Mouse (Mus musculus): ENCODE results near the gene Cd300a. TPM values are rescaled to one million over a fixed set of nuclear protein-coding genes. Genes with fewer than 3 reads are reported as not detected.

Cd300a gene
- polyA plus RNA-seq, 1 experiment: 4.2 TPM

- Histone ChIP-seq H3K4me1 (replicated peaks; ENCODE audit: control insufficient read depth, insufficient read depth, low read length) (no peaks in the 10 kb centered on the region), H3K27me3 (ENCODE audit: control insufficient read depth, insufficient read depth, low read length) (no peaks in the 10 kb centered on the region), H3K27ac (ENCODE audit: control insufficient read depth, insufficient read depth, low read length) (no peak overlapping the region), H3K36me3 (ENCODE audit: control insufficient read depth, insufficient read depth, low read length) (no peaks in the 10 kb centered on the region), H3K4me3 (ENCODE audit: control insufficient read depth, insufficient read depth, low read length) (no peak overlapping the region)
- 91% methylated on average over 21 of the region's 21 CpGs for WGBS
- DNase-seq: no peak
- no peak for TF ChIP-seq CTCF (IDR thresholded peaks at IDR 0.05; ENCODE audit: borderline replicate concordance, control insufficient read depth, extremely low read depth, insufficient read depth, low read length, poor library complexity)
These were observed 25.9 kb upstream of the Cd300a start for GRCm38 (mm10) chr11:114863918-114864420.

GRCm38 (mm10) chr11:114865999-114866398 lies 23.8 kb upstream of the Cd300a start:
- TF ChIP-seq CTCF (IDR thresholded peaks at IDR 0.05; ENCODE audit: borderline replicate concordance, control insufficient read depth, extremely low read depth, insufficient read depth, low read length, poor library complexity) (no peak), POLR2A (IDR thresholded peaks at IDR 0.05; ENCODE audit: control insufficient read depth, extremely low read depth, insufficient read depth, low read length, poor library complexity) (no peak)
- Histone ChIP-seq H3K27ac (ENCODE audit: control insufficient read depth, insufficient read depth, low read length) (no peak overlapping the region), H3K4me3 (ENCODE audit: control insufficient read depth, insufficient read depth, low read length) (no peak overlapping the region), H3K27me3 (ENCODE audit: control insufficient read depth, insufficient read depth, low read length) (no peaks in the 10 kb centered on the region), H3K36me3 (ENCODE audit: control insufficient read depth, insufficient read depth, low read length) (no peaks in the 10 kb centered on the region), H3K4me1 (replicated peaks; ENCODE audit: control insufficient read depth, insufficient read depth, low read length) (no peaks in the 10 kb centered on the region)
- 73% methylated on average over 5 of the region's 5 CpGs for WGBS
- no peak for DNase-seq

- no peaks in the 10 kb centered on the region for H3K4me1 ChIP-seq (replicated peaks; ENCODE audit: control insufficient read depth, insufficient read depth, low read length)
- no peak overlapping the region for H3K27ac ChIP-seq (ENCODE audit: control insufficient read depth, insufficient read depth, low read length)
- 87% methylated on average over 10 of the region's 10 CpGs for WGBS
- H3K27me3 ChIP-seq (ENCODE audit: control insufficient read depth, insufficient read depth, low read length): no peaks in the 10 kb centered on the region
- H3K4me3 ChIP-seq (ENCODE audit: control insufficient read depth, insufficient read depth, low read length): no peak overlapping the region
- no peak for TF ChIP-seq POLR2A (IDR thresholded peaks at IDR 0.05; ENCODE audit: control insufficient read depth, extremely low read depth, insufficient read depth, low read length, poor library complexity)
- TF ChIP-seq CTCF (IDR thresholded peaks at IDR 0.05; ENCODE audit: borderline replicate concordance, control insufficient read depth, extremely low read depth, insufficient read depth, low read length, poor library complexity): no peak
- no peak for DNase-seq
- H3K36me3 ChIP-seq (ENCODE audit: control insufficient read depth, insufficient read depth, low read length): no peaks in the 10 kb centered on the region
These were observed 23.1 kb upstream of the Cd300a start for GRCm38 (mm10) chr11:114866486-114867360.

- H3K4me3 ChIP-seq (ENCODE audit: control insufficient read depth, insufficient read depth, low read length): no peak overlapping the region
- WGBS: 79% methylated on average over 11 of the region's 11 CpGs
- DNase-seq: no peak
- no peaks in the 10 kb centered on the region for H3K27me3 ChIP-seq (ENCODE audit: control insufficient read depth, insufficient read depth, low read length)
- no peak overlapping the region for H3K27ac ChIP-seq (ENCODE audit: control insufficient read depth, insufficient read depth, low read length)
- H3K36me3 ChIP-seq (ENCODE audit: control insufficient read depth, insufficient read depth, low read length): no peaks in the 10 kb centered on the region
- no peak for TF ChIP-seq CTCF (IDR thresholded peaks at IDR 0.05; ENCODE audit: borderline replicate concordance, control insufficient read depth, extremely low read depth, insufficient read depth, low read length, poor library complexity)
- TF ChIP-seq POLR2A (IDR thresholded peaks at IDR 0.05; ENCODE audit: control insufficient read depth, extremely low read depth, insufficient read depth, low read length, poor library complexity): no peak
- H3K4me1 ChIP-seq (replicated peaks; ENCODE audit: control insufficient read depth, insufficient read depth, low read length): no peaks in the 10 kb centered on the region; the same call in 1 of the 2 replicates
These were observed 22.2 kb upstream of the Cd300a start for GRCm38 (mm10) chr11:114867361-114868235.

- TF ChIP-seq POLR2A (IDR thresholded peaks at IDR 0.05; ENCODE audit: control insufficient read depth, extremely low read depth, insufficient read depth, low read length, poor library complexity) (no peak), CTCF (IDR thresholded peaks at IDR 0.05; ENCODE audit: borderline replicate concordance, control insufficient read depth, extremely low read depth, insufficient read depth, low read length, poor library complexity) (no peak)
- 94% methylated on average over 12 of the region's 12 CpGs for WGBS
- no peak for DNase-seq
These were observed 21.6 kb upstream of the Cd300a start for GRCm38 (mm10) chr11:114868280-114868679.

GRCm38 (mm10) chr11:114869787-114870186 lies 20.1 kb upstream of the Cd300a start:
- DNase-seq: no peak
- WGBS: 97% methylated on average over 1 of the region's 1 CpGs
- Histone ChIP-seq H3K36me3 (ENCODE audit: control insufficient read depth, insufficient read depth, low read length) (no peaks in the 10 kb centered on the region), H3K4me1 (replicated peaks; ENCODE audit: control insufficient read depth, insufficient read depth, low read length) (peaks cover 20% of the 10 kb centered on the region), H3K4me3 (ENCODE audit: control insufficient read depth, insufficient read depth, low read length) (no peak overlapping the region), H3K27ac (ENCODE audit: control insufficient read depth, insufficient read depth, low read length) (no peak overlapping the region), H3K27me3 (ENCODE audit: control insufficient read depth, insufficient read depth, low read length) (no peaks in the 10 kb centered on the region)
- TF ChIP-seq CTCF (IDR thresholded peaks at IDR 0.05; ENCODE audit: borderline replicate concordance, control insufficient read depth, extremely low read depth, insufficient read depth, low read length, poor library complexity) (no peak), POLR2A (IDR thresholded peaks at IDR 0.05; ENCODE audit: control insufficient read depth, extremely low read depth, insufficient read depth, low read length, poor library complexity) (no peak)

More at GRCm38 (mm10) chr11:114868280-114868679, 21.6 kb upstream of the Cd300a start:
- Histone ChIP-seq H3K27me3 (ENCODE audit: control insufficient read depth, insufficient read depth, low read length) (no peaks in the 10 kb centered on the region), H3K4me1 (replicated peaks; ENCODE audit: control insufficient read depth, insufficient read depth, low read length) (peaks cover 7% of the 10 kb centered on the region), H3K4me3 (ENCODE audit: control insufficient read depth, insufficient read depth, low read length) (no peak overlapping the region), H3K36me3 (ENCODE audit: control insufficient read depth, insufficient read depth, low read length) (no peaks in the 10 kb centered on the region), H3K27ac (ENCODE audit: control insufficient read depth, insufficient read depth, low read length) (no peak overlapping the region)

Measured in thymus, adult 2 months (tissue).